ENCODE assay signal across 9 mouse cellular contexts in the genomic region with DNA sequence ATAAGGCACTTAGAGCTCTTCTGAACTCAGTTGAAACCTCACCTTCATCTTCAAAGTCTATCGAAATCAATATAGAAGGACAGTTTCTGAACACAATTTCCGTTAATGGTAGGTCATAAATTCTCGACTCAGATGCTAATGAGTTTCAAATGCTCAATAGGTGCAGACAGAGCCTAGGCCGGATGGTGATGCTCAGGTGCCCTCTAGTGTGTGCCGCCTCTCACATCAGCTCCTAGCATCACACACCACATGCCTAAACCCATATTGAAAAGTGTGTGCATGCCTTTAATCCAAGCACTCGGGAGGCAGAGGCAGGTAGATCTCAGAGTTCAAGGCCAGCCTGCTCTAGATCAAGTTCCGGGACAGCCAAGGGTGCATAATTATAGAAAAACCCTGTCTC. TPM values are rescaled to one million over a fixed set of nuclear protein-coding genes. Genes with fewer than 3 reads are reported as not detected.
A peak's percentile ranks its signal among the peaks of the same experiment; 100 is the strongest.
DNase-seq lines count a peak whose midpoint lies in the region; ATAC-seq and TF ChIP-seq lines count a peak whose summit lies in the region.
"Had no signal": no experiment of that assay in that cellular context is flagged by ENCODE, and none has a peak within 500 bp of the region (broad histone marks: within the 10 kb centered on the region; RNA-seq: fewer than 3 reads in every experiment).

No protein-coding gene starts in this region.

- H3K4me1 ChIP-seq in cerebellum, adult 2 months (ENCODE audit: control insufficient read depth, insufficient read depth, low read length), result no peaks in the 10 kb centered on the region
- H3K4me1 ChIP-seq in kidney, postnatal 0 days (replicated peaks; ENCODE audit: insufficient read depth, low read length), result no peaks in the 10 kb centered on the region
- H3K4me1 ChIP-seq in kidney, embryonic 14.5 days (ENCODE audit: control insufficient read depth, insufficient read depth, low read length), result no peaks in the 10 kb centered on the region
- no peaks in the 10 kb centered on the region for H3K4me1 ChIP-seq in midbrain, postnatal 0 days (ENCODE audit: insufficient read depth, low read length)
- H3K4me1 ChIP-seq in midbrain, embryonic 16.5 days (ENCODE audit: control insufficient read depth, insufficient read depth, low read length), result 0 out of 2 replicates have a peak, but pooled peaks cover 3% of the 10 kb centered on the region
- H3K4me1 ChIP-seq in neural tube, embryonic 14.5 days (ENCODE audit: control insufficient read depth, insufficient read depth, low read length), result no peaks in the 10 kb centered on the region

- no peak for ATAC-seq in kidney, postnatal 0 days (replicated peaks; ENCODE audit: low FRiP score, low read depth)
- ATAC-seq in kidney, embryonic 14.5 days (ENCODE audit: low FRiP score, low TSS enrichment), result no peak
- no peak for ATAC-seq in midbrain, postnatal 0 days (ENCODE audit: low FRiP score)
- no peak for ATAC-seq in midbrain, embryonic 16.5 days
- ATAC-seq in neural tube, embryonic 14.5 days (ENCODE audit: low read depth), result peak; percentile 65; the same call in 1 of the 2 replicates

- no peak overlapping the region for H3K9ac ChIP-seq in kidney, postnatal 0 days (ENCODE audit: low read depth, low read length)
- H3K9ac ChIP-seq in kidney, embryonic 14.5 days (ENCODE audit: low read depth, low read length), result no peak overlapping the region
- H3K9ac ChIP-seq in midbrain, postnatal 0 days (replicated peaks; ENCODE audit: low read length, poor library complexity, severe bottlenecking), result no peak overlapping the region
- no peak overlapping the region for H3K9ac ChIP-seq in midbrain, embryonic 16.5 days (ENCODE audit: low read depth, low read length)
- no peak overlapping the region for H3K9ac ChIP-seq in neural tube, embryonic 14.5 days (replicated peaks; ENCODE audit: low read depth, low read length)

- TF ChIP-seq CTCF in cerebellum, adult 2 months (IDR thresholded peaks at IDR 0.05; ENCODE audit: borderline replicate concordance, insufficient read depth, low read depth, low read length), result peak; percentile 45; the same call in 1 of the 2 replicates
- TF ChIP-seq CTCF in kidney, postnatal 0 days (IDR thresholded peaks at IDR 0.05; ENCODE audit: low read depth), result peak; percentile 67
- TF ChIP-seq CTCF in midbrain, postnatal 0 days (IDR thresholded peaks at IDR 0.05), result peak; percentile 58

- H3K9me3 ChIP-seq in kidney, postnatal 0 days (replicated peaks; ENCODE audit: low read length), result no peaks in the 10 kb centered on the region
- no peaks in the 10 kb centered on the region for H3K9me3 ChIP-seq in kidney, embryonic 14.5 days (ENCODE audit: control insufficient read depth, low read length)
- no peaks in the 10 kb centered on the region for H3K9me3 ChIP-seq in midbrain, postnatal 0 days (ENCODE audit: low read length)
- no peaks in the 10 kb centered on the region for H3K9me3 ChIP-seq in midbrain, embryonic 16.5 days (replicated peaks; ENCODE audit: control insufficient read depth, low read length, poor library complexity, severe bottlenecking)
- H3K9me3 ChIP-seq in neural tube, embryonic 14.5 days (ENCODE audit: control insufficient read depth, low read length), result no peaks in the 10 kb centered on the region

- TF ChIP-seq POLR2A in cerebellum, adult 2 months (IDR thresholded peaks at IDR 0.05; ENCODE audit: borderline replicate concordance, insufficient read depth, low read length), result no peak

- H3K36me3 ChIP-seq in kidney, postnatal 0 days (ENCODE audit: insufficient read depth, low read length), result no peaks in the 10 kb centered on the region
- no peaks in the 10 kb centered on the region for H3K36me3 ChIP-seq in kidney, embryonic 14.5 days (ENCODE audit: control insufficient read depth, insufficient read depth, low read length)
- no peaks in the 10 kb centered on the region for H3K36me3 ChIP-seq in midbrain, postnatal 0 days (ENCODE audit: insufficient read depth, low read length)
- no peaks in the 10 kb centered on the region for H3K36me3 ChIP-seq in midbrain, embryonic 16.5 days (ENCODE audit: control insufficient read depth, insufficient read depth, low read length)
- no peaks in the 10 kb centered on the region for H3K36me3 ChIP-seq in neural tube, embryonic 14.5 days (ENCODE audit: control insufficient read depth, insufficient read depth, low read length)

- no peak for DNase-seq in cerebellum, adult 2 months
- no peak for DNase-seq in cerebellum, adult 9-11 months
- peak; percentile 21 for DNase-seq in kidney, postnatal 0 days (ENCODE audit: low spot score)
- peak; percentile 30 for DNase-seq in midbrain, postnatal 0 days (ENCODE audit: low spot score)
- no peak for DNase-seq in urinary bladder, adult 2 months (ENCODE audit: low spot score)
- DNase-seq: B cell, adult 2 months had no signal

- H3K4me3 ChIP-seq in cerebellum, adult 2 months (replicated peaks; ENCODE audit: insufficient read depth, low read depth, low read length), result no peak overlapping the region
- H3K4me3 ChIP-seq in kidney, postnatal 0 days (replicated peaks; ENCODE audit: low read depth, low read length), result no peak overlapping the region
- H3K4me3 ChIP-seq in kidney, embryonic 14.5 days (ENCODE audit: low read length), result no peak overlapping the region
- no peak overlapping the region for H3K4me3 ChIP-seq in midbrain, postnatal 0 days (ENCODE audit: low read depth, low read length)
- no peak overlapping the region for H3K4me3 ChIP-seq in midbrain, embryonic 16.5 days (ENCODE audit: low read depth, low read length)
- no peak overlapping the region for H3K4me3 ChIP-seq in neural tube, embryonic 14.5 days (ENCODE audit: low read depth, low read length)

- 68% methylated on average over 7 of the region's 7 CpGs for WGBS in cerebellum, adult 2 months
- 47% methylated on average over 7 of the region's 7 CpGs for WGBS in kidney, postnatal 0 days
- 52% methylated on average over 7 of the region's 7 CpGs for WGBS in kidney, embryonic 14.5 days
- WGBS in midbrain, postnatal 0 days, result 63% methylated on average over 7 of the region's 7 CpGs
- WGBS in midbrain, embryonic 16.5 days, result 62% methylated on average over 7 of the region's 7 CpGs
- 49% methylated on average over 7 of the region's 7 CpGs for WGBS in neural tube, embryonic 14.5 days

- H3K4me2 ChIP-seq in kidney, postnatal 0 days (ENCODE audit: low read length), result no peak overlapping the region
- no peak overlapping the region for H3K4me2 ChIP-seq in kidney, embryonic 14.5 days (replicated peaks; ENCODE audit: low read depth, low read length)
- no peak overlapping the region for H3K4me2 ChIP-seq in midbrain, postnatal 0 days (ENCODE audit: low read depth, low read length, poor library complexity, severe bottlenecking)
- H3K4me2 ChIP-seq in midbrain, embryonic 16.5 days (ENCODE audit: low read length), result no peak overlapping the region
- no peak overlapping the region for H3K4me2 ChIP-seq in neural tube, embryonic 14.5 days (ENCODE audit: low read depth, low read length)

- no peaks in the 10 kb centered on the region for H3K27me3 ChIP-seq in cerebellum, adult 2 months (ENCODE audit: control insufficient read depth, insufficient read depth, low read length)
- H3K27me3 ChIP-seq in kidney, postnatal 0 days (ENCODE audit: insufficient read depth, low read length), result no peaks in the 10 kb centered on the region
- H3K27me3 ChIP-seq in kidney, embryonic 14.5 days (ENCODE audit: control insufficient read depth, insufficient read depth, low read length), result no peaks in the 10 kb centered on the region
- H3K27me3 ChIP-seq in midbrain, postnatal 0 days (ENCODE audit: insufficient read depth, low read length), result no peaks in the 10 kb centered on the region
- no peaks in the 10 kb centered on the region for H3K27me3 ChIP-seq in midbrain, embryonic 16.5 days (ENCODE audit: control insufficient read depth, insufficient read depth, low read depth, low read length)
- H3K27me3 ChIP-seq in neural tube, embryonic 14.5 days (ENCODE audit: control insufficient read depth, insufficient read depth, low read length), result no peaks in the 10 kb centered on the region

- H3K27ac ChIP-seq in cerebellum, adult 2 months (ENCODE audit: insufficient read depth, low read length), result no peak overlapping the region
- H3K27ac ChIP-seq in kidney, postnatal 0 days, result no peak overlapping the region
- H3K27ac ChIP-seq in kidney, embryonic 14.5 days (ENCODE audit: low read depth, low read length), result no peak overlapping the region
- H3K27ac ChIP-seq in midbrain, postnatal 0 days (ENCODE audit: low read depth, low read length), result no peak overlapping the region
- no peak overlapping the region for H3K27ac ChIP-seq in midbrain, embryonic 16.5 days (ENCODE audit: low read length)
- no peak overlapping the region for H3K27ac ChIP-seq in neural tube, embryonic 14.5 days (ENCODE audit: low read depth, low read length)

RNA-seq across cellular contexts. Expression of a gene that starts 26.5 kb away (rescaled TPM):
- polyA plus RNA-seq in cerebellum, adult 2 months (2012; rRNA removed), result 0.51 and 0.87 TPM in 2 replicates
- 0.14 and 0.17 TPM in 2 replicates for polyA plus RNA-seq in kidney, postnatal 0 days (2015; fragmentation: Nextera tagmentation; extraction: Ambion mirVana)
- polyA plus RNA-seq in kidney, embryonic 14.5 days (2014; fragmentation: Nextera tagmentation; extraction: Ambion mirVana), result 0.34 and 0.60 TPM in 2 replicates
- 1.5 and 1.6 TPM in 2 replicates for total RNA-seq in midbrain, postnatal 0 days (2014; rRNA removed)
- polyA plus RNA-seq in midbrain, postnatal 0 days (2015; fragmentation: Nextera tagmentation; extraction: Ambion mirVana), result 0.99 and 1.1 TPM in 2 replicates
- 1.1 and 1.2 TPM in 2 replicates for polyA plus RNA-seq in midbrain, embryonic 16.5 days (2015; fragmentation: Nextera tagmentation; extraction: Ambion mirVana)
- polyA plus RNA-seq in neural tube, embryonic 14.5 days (2014; fragmentation: Nextera tagmentation; extraction: Ambion mirVana), result 1.8 and 2.3 TPM in 2 replicates
- polyA plus RNA-seq in urinary bladder, adult 2 months (2012; rRNA removed), result not detected in 2 replicates

Comparison
In these comparisons a context has a peak if more than half of its experiments do, and no peak if none do; other contexts are left out.
1. DNase-seq: peak in kidney, postnatal 0 days (single experiment) and midbrain, postnatal 0 days (single experiment); none in cerebellum, adult 2 months (0 of 2), cerebellum, adult 9-11 months (single experiment) and urinary bladder, adult 2 months (single experiment).
2. Peak in every context shown above with its lines, with median percentiles within 50 percentile points of each other: CTCF ChIP-seq.